Mouse (Mus musculus): ENCODE data around the gene Ncapd3.

- no peak for TF ChIP-seq EP300 (IDR thresholded peaks at IDR 0.05; ENCODE audit: low read depth)
- TF ChIP-seq CTCF (IDR thresholded peaks at IDR 0.05; ENCODE audit: low read depth) = no peak
These were observed 32.9 kb upstream of the Ncapd3 start for GRCm38 (mm10) chr9:26997062-26997461.

All from liver, postnatal 0 days (tissue).